Mouse (Mus musculus) urinary bladder, postnatal 36 days (tissue): Measurements from ENCODE around the gene Itpr2.

ENCODE experiments used
- DNase-seq, 2 experiments: peaks; one replicate each; pipeline ENCODE4 v3.0.0; 2022; ENCODE audit warnings: low spot score in 2 of 2, mixed read lengths in 1 of 2

The Itpr2 gene

GRCm38 (mm10) chr6:146313396-146313795 lies 188.6 kb downstream of the Itpr2 start:
- DNase-seq: no peak

GRCm38 (mm10) chr6:146310210-146310609 lies 191.8 kb downstream of the Itpr2 start:
- DNase-seq: no peak

GRCm38 (mm10) chr6:146309335-146309734 lies 192.7 kb downstream of the Itpr2 start:
- DNase-seq: no peak

GRCm38 (mm10) chr6:146305995-146306394 lies 196.0 kb downstream of the Itpr2 start:
- no peak for DNase-seq

- no peak for DNase-seq
Observed at GRCm38 (mm10) chr6:146304088-146304487, 197.9 kb downstream of the Itpr2 start.

- DNase-seq: no peak
Observed at GRCm38 (mm10) chr6:146303336-146303735, 198.7 kb downstream of the Itpr2 start.

GRCm38 (mm10) chr6:146302574-146303130 lies 199.4 kb downstream of the Itpr2 start:
- DNase-seq: no peak

- DNase-seq: no peak
Observed at GRCm38 (mm10) chr6:146302101-146302500, 199.9 kb downstream of the Itpr2 start.

- no peak for DNase-seq
Observed at GRCm38 (mm10) chr6:146300961-146301360, 201.1 kb downstream of the Itpr2 start.

- DNase-seq: no peak
Observed at GRCm38 (mm10) chr6:146298712-146299111, 203.3 kb downstream of the Itpr2 start.

GRCm38 (mm10) chr6:146291036-146291435 lies 211.0 kb downstream of the Itpr2 start:
- DNase-seq: no peak

GRCm38 (mm10) chr6:146289801-146290200 lies 212.2 kb downstream of the Itpr2 start:
- DNase-seq: no peak

GRCm38 (mm10) chr6:146288266-146288665 lies 213.8 kb downstream of the Itpr2 start:
- no peak for DNase-seq

GRCm38 (mm10) chr6:146284921-146285565 lies 217.0 kb downstream of the Itpr2 start:
- DNase-seq: no peak

GRCm38 (mm10) chr6:146283981-146284380 lies 218.0 kb downstream of the Itpr2 start:
- DNase-seq: no peak

- no peak for DNase-seq
Observed at GRCm38 (mm10) chr6:146282061-146282659, 219.9 kb downstream of the Itpr2 start.

- no peak for DNase-seq
Observed at GRCm38 (mm10) chr6:146281176-146281899, 220.7 kb downstream of the Itpr2 start.

GRCm38 (mm10) chr6:146273256-146273655 lies 228.8 kb downstream of the Itpr2 start:
- no peak for DNase-seq

GRCm38 (mm10) chr6:146272253-146273036 lies 229.6 kb downstream of the Itpr2 start:
- DNase-seq: peak; percentile 28 to 41

- peak; percentile 68 to 85 for DNase-seq
Observed at GRCm38 (mm10) chr6:146270776-146271533, 231.1 kb downstream of the Itpr2 start.

GRCm38 (mm10) chr6:146270162-146270561 lies 231.9 kb downstream of the Itpr2 start:
- DNase-seq: peak; percentile 49 to 75
